Mouse (Mus musculus): ENCODE measurements around the gene Catsper1. TPM values are rescaled to one million over a fixed set of nuclear protein-coding genes. Genes with fewer than 3 reads are reported as not detected.

The Catsper1 gene
- polyA plus RNA-seq, 1 experiment from 2014 or later, result not detected

DNA sequence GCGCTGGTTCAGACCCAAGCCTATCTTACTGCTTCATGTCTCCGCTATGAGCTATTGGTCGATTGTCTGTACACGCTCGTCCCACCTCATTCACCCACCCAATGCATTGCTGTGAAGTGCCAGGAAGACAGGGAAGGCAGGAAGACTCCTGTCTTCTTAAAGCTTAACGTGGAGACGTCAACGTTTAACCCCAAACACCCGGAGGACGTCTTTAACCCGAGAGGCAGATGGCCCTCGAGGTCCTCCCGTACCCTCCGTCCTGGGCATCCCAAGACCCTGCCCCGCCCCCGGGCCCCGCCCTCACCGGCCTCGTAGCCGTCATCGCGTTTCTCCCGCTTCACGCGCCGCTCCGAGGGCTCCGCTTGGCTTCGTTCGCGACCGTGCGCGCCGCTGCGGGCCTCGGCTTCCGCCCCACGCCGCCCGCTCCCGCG is 52.5 kb downstream of the Catsper1 start:
- peak; percentile 36; the same call in 1 of the 2 replicates for ATAC-seq (replicated peaks)
- peak overlapping the region; percentile 88 for H3K4me3 ChIP-seq
- under 1% methylated on average over 43 of the region's 43 CpGs for WGBS
- H3K27ac ChIP-seq (replicated peaks), result peak overlapping the region; percentile 83
- H3K9me3 ChIP-seq, result no peaks in the 10 kb centered on the region
- no peaks in the 10 kb centered on the region for H3K27me3 ChIP-seq
- peaks cover 39% of the 10 kb centered on the region for H3K4me1 ChIP-seq
- peaks cover 25% of the 10 kb centered on the region for H3K36me3 ChIP-seq
- H3K9ac ChIP-seq (replicated peaks), result peak overlapping the region; percentile 81
- H3K4me2 ChIP-seq (replicated peaks), result peak overlapping the region; percentile 65

DNA sequence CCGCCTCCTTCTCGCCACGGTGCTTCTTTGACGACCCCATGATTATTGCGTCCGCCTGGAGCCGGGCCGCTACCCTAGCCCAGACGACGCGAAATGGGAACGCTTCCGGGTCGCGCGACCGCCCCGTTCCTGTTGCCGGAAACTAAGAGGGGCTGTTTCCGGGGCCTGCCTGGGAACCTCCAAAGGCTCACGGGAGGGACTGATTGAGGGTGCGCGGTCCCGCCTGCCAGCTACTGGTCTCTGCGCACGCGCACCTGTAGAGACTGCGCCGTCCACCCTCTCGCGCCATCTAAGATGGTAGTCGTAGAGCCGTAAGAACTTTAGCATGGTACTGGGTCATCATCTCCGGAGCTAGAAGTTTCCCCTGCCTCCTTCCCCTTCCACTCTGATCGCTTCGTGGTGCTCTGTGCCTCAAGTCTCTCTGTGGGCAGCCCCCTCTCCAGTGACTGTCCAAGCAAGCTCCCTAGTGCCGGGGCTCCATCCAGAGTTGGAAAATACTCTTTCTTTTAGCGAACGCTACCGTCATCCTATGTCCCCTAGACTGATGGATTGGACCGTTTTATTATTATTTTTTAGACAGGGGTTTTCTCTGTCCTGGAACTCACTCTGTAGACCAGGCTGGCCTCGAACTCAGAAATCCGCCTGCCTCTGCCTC is 53.2 kb downstream of the Catsper1 start, which contains the start of gene Sart1:
TSS of gene Sart1 (minus strand) at position 116 of the 655 bp plus-strand sequence.
- Histone ChIP-seq H3K9ac (replicated peaks) (peak within 1 kb of the TSS; percentile 81), H3K36me3 (peaks cover 18% of the 10 kb centered on the region), H3K27me3 (no peaks in the 10 kb centered on the region), H3K4me1 (peaks cover 39% of the 10 kb centered on the region), H3K4me2 (replicated peaks) (peak within 1 kb of the TSS; percentile 65), H3K4me3 (peak within 1 kb of the TSS; percentile 88), H3K9me3 (no peaks in the 10 kb centered on the region), H3K27ac (replicated peaks) (peak within 1 kb of the TSS; percentile 83)
- peak; percentile 98 for ATAC-seq (replicated peaks)
- WGBS, result 2% methylated on average over 43 of the region's 43 CpGs

DNA sequence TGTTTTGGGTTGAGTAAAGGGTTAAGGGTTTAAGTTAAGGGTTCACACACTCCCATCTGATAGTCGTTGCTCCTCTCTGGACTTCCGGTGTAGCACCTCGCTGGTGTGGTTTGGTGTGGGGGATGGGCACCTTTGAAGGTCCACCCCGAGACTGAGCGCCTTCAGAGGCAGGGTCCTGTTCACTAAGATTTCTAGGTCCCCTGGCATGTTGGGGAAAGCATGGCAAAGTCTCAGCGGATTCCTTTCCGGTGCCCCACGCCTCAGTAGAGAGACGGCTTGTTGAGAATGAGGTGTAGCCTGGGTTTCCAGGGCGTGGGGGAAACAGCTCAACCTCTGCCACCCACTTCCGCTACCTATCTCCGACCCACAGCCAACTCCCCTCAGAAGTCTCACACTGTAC is 54.1 kb downstream of the Catsper1 start:
- Histone ChIP-seq H3K4me3 (peak overlapping the region; percentile 88), H3K27me3 (no peaks in the 10 kb centered on the region), H3K9ac (replicated peaks) (no peak overlapping the region), H3K4me1 (peaks cover 39% of the 10 kb centered on the region), H3K27ac (replicated peaks) (no peak overlapping the region), H3K36me3 (peaks cover 8% of the 10 kb centered on the region), H3K4me2 (replicated peaks) (peak overlapping the region; percentile 65), H3K9me3 (no peaks in the 10 kb centered on the region)
- ATAC-seq (replicated peaks), result no peak
- 61% methylated on average over 12 of the region's 12 CpGs for WGBS

DNA sequence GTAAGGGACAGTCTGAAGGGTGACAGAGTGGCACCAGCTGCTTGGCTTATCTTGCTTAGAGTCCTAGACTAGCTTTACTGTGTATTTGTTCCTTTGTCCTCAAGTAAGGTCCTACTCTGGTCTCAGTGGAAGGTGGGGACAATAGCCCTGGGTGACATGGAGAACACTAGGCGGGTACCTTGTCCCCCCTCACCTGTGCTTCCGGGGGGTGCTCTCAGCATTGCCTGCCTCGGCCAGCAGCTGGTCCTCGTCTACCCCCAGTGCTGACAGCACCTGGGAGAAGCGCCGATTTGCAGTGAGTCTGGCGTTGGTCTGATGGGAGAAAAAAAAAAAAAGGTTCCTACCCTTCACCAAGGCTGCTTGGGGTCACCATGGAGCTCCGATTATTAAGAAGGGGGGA is 54.9 kb downstream of the Catsper1 start:
- 91% methylated on average over 8 of the region's 8 CpGs for WGBS
- no peaks in the 10 kb centered on the region for H3K9me3 ChIP-seq
- no peak overlapping the region for H3K9ac ChIP-seq (replicated peaks)
- no peak for ATAC-seq (replicated peaks)
- no peak overlapping the region for H3K4me3 ChIP-seq
- H3K27me3 ChIP-seq, result no peaks in the 10 kb centered on the region
- H3K36me3 ChIP-seq, result 0 out of 2 replicates have a peak, but pooled peaks cover 2% of the 10 kb centered on the region
- peaks cover 39% of the 10 kb centered on the region for H3K4me1 ChIP-seq
- no peak overlapping the region for H3K4me2 ChIP-seq (replicated peaks)
- no peak overlapping the region for H3K27ac ChIP-seq (replicated peaks)

DNA sequence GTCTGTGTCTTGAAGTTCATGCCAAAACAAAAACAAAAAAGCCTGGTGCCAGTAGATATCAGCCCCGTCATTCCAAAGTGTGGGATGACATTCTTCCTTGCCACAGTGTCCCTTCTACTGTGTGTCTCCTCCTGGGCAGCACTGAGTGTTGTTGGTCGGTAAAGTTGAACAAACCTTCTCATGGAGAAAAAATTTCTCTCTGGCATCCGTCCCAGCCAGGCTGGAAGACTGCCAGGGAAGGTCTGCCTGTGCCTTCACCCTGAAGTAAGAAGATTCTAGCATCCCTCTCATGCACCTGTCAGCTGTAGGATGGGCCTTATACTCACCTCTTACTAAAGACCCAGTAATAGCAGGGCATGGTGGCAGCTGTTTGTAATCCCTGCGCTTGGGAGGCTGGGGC is 57.4 kb downstream of the Catsper1 start:
- H3K36me3 ChIP-seq, result no peaks in the 10 kb centered on the region
- peaks cover 20% of the 10 kb centered on the region for H3K4me1 ChIP-seq
- H3K4me3 ChIP-seq, result no peak overlapping the region
- no peaks in the 10 kb centered on the region for H3K27me3 ChIP-seq
- no peak overlapping the region for H3K9ac ChIP-seq (replicated peaks)
- H3K4me2 ChIP-seq (replicated peaks), result no peak overlapping the region
- WGBS, result 36% methylated on average over 4 of the region's 4 CpGs
- no peaks in the 10 kb centered on the region for H3K9me3 ChIP-seq
- no peak overlapping the region for H3K27ac ChIP-seq (replicated peaks)
- ATAC-seq (replicated peaks), result no peak

Other genes with a start within 250 kb of the Catsper1 start
- 53.0 and 54.3 TPM in 2 replicates for gene Yif1a, start 247.2 kb upstream of the Catsper1 start, polyA plus RNA-seq (2015; fragmentation: Nextera tagmentation; extraction: Ambion mirVana)
- gene Cnih2, start 237.2 kb upstream of the Catsper1 start, polyA plus RNA-seq (2015; fragmentation: Nextera tagmentation; extraction: Ambion mirVana), result 324 and 348 TPM in 2 replicates
- gene Rab1b, start 228.7 kb upstream of the Catsper1 start, polyA plus RNA-seq (2015; fragmentation: Nextera tagmentation; extraction: Ambion mirVana), result 243 and 248 TPM in 2 replicates
- gene Klc2, start 217.2 kb upstream of the Catsper1 start, polyA plus RNA-seq (2015; fragmentation: Nextera tagmentation; extraction: Ambion mirVana), result 47.0 and 50.9 TPM in 2 replicates
- 32.5 and 33.3 TPM in 2 replicates for gene Pacs1, start 62.6 kb upstream of the Catsper1 start, polyA plus RNA-seq (2015; fragmentation: Nextera tagmentation; extraction: Ambion mirVana)
- 381 and 383 TPM in 2 replicates for gene Sf3b2, start 40.3 kb upstream of the Catsper1 start, polyA plus RNA-seq (2015; fragmentation: Nextera tagmentation; extraction: Ambion mirVana)
- 31.4 and 31.6 TPM in 2 replicates for gene Gal3st3, start 37.4 kb upstream of the Catsper1 start, polyA plus RNA-seq (2015; fragmentation: Nextera tagmentation; extraction: Ambion mirVana)
- 2.7 and 3.1 TPM in 2 replicates for gene Cst6, start 13.8 kb downstream of the Catsper1 start, polyA plus RNA-seq (2015; fragmentation: Nextera tagmentation; extraction: Ambion mirVana)
- 49.6 and 52.8 TPM in 2 replicates for gene Eif1ad, start 31.0 kb downstream of the Catsper1 start, polyA plus RNA-seq (2015; fragmentation: Nextera tagmentation; extraction: Ambion mirVana)
- gene Banf1, start 31.4 kb downstream of the Catsper1 start, polyA plus RNA-seq (2015; fragmentation: Nextera tagmentation; extraction: Ambion mirVana), result 401 and 423 TPM in 2 replicates
- 81.2 and 90.2 TPM in 2 replicates for gene Sart1, start 53.0 kb downstream of the Catsper1 start, polyA plus RNA-seq (2015; fragmentation: Nextera tagmentation; extraction: Ambion mirVana)
- gene Tsga10ip, start 66.8 kb downstream of the Catsper1 start, polyA plus RNA-seq (2015; fragmentation: Nextera tagmentation; extraction: Ambion mirVana), result 0.10 TPM in 1 of 2 replicates, not detected in the other
- gene Drap1, start 89.2 kb downstream of the Catsper1 start, polyA plus RNA-seq (2015; fragmentation: Nextera tagmentation; extraction: Ambion mirVana), result 306 and 315 TPM in 2 replicates
- 66.5 TPM in 2 replicates for gene AI837181, start 89.4 kb downstream of the Catsper1 start, polyA plus RNA-seq (2015; fragmentation: Nextera tagmentation; extraction: Ambion mirVana)
- not detected in 2 replicates for gene Fosl1, start 111.8 kb downstream of the Catsper1 start, polyA plus RNA-seq (2015; fragmentation: Nextera tagmentation; extraction: Ambion mirVana)
- 10.7 and 11.4 TPM in 2 replicates for gene Ccdc85b, start 122.2 kb downstream of the Catsper1 start, polyA plus RNA-seq (2015; fragmentation: Nextera tagmentation; extraction: Ambion mirVana)
- 160 and 184 TPM in 2 replicates for gene Fibp, start 124.9 kb downstream of the Catsper1 start, polyA plus RNA-seq (2015; fragmentation: Nextera tagmentation; extraction: Ambion mirVana)
- 4.4 and 4.8 TPM in 2 replicates for gene Ctsw, start 132.8 kb downstream of the Catsper1 start, polyA plus RNA-seq (2015; fragmentation: Nextera tagmentation; extraction: Ambion mirVana)
- 30.1 TPM in 2 replicates for gene Efemp2, start 138.2 kb downstream of the Catsper1 start, polyA plus RNA-seq (2015; fragmentation: Nextera tagmentation; extraction: Ambion mirVana)
- 55.3 and 60.7 TPM in 2 replicates for gene Mus81, start 152.7 kb downstream of the Catsper1 start, polyA plus RNA-seq (2015; fragmentation: Nextera tagmentation; extraction: Ambion mirVana)
- gene Cfl1, start 154.7 kb downstream of the Catsper1 start, polyA plus RNA-seq (2015; fragmentation: Nextera tagmentation; extraction: Ambion mirVana), result 3,659 and 3,744 TPM in 2 replicates
- gene 1700020D05Rik, start 168.0 kb downstream of the Catsper1 start, polyA plus RNA-seq (2015; fragmentation: Nextera tagmentation; extraction: Ambion mirVana), result 0.39 and 0.49 TPM in 2 replicates
- gene Snx32, start 174.8 kb downstream of the Catsper1 start, polyA plus RNA-seq (2015; fragmentation: Nextera tagmentation; extraction: Ambion mirVana), result 71.9 and 72.8 TPM in 2 replicates
- gene Ovol1, start 224.9 kb downstream of the Catsper1 start, polyA plus RNA-seq (2015; fragmentation: Nextera tagmentation; extraction: Ambion mirVana), result not detected in 2 replicates
- 2.2 and 2.3 TPM in 2 replicates for gene Ap5b1, start 232.3 kb downstream of the Catsper1 start, polyA plus RNA-seq (2015; fragmentation: Nextera tagmentation; extraction: Ambion mirVana)

Measured in forebrain, embryonic 15.5 days (tissue).